Comparison of ENCODE assay signal across 8 mouse cellular contexts in genomic region chr17:74315445-74316308, GRCm38 (mm10). TPM values are rescaled to one million over a fixed set of nuclear protein-coding genes. Genes with fewer than 3 reads are reported as not detected.
DNase-seq lines count a peak whose midpoint lies in the region; ATAC-seq and TF ChIP-seq lines count a peak whose summit lies in the region.

No protein-coding gene starts in this region.

- H3K27ac ChIP-seq in left cerebral cortex, adult 2 months = peak overlapping the region; percentile 97
- peak overlapping the region; percentile 88 for H3K27ac ChIP-seq in embryonic facial prominence, embryonic 12.5 days
- peak overlapping the region; percentile 84 for H3K27ac ChIP-seq in intestine, postnatal 0 days (ENCODE audit: low read depth, low read length)
- peak overlapping the region; percentile 72 for H3K27ac ChIP-seq in neural tube, embryonic 14.5 days (ENCODE audit: low read depth, low read length)

- DNase-seq in left cerebral cortex, adult 2 months (ENCODE audit: extremely low spot score in 1 of 2, low spot score in 2 of 2) = peak in 1 of 2 experiments; percentile 16
- no peak for DNase-seq in left cerebral cortex, adult 9 months (ENCODE audit: low spot score in 2 of 2)
- DNase-seq in left cerebral cortex, adult 11 months (ENCODE audit: low spot score) = no peak
- DNase-seq in retina, postnatal 1 day = no peak
- no peak for DNase-seq in frontal cortex, postnatal 10 days (ENCODE audit: low spot score in 2 of 2)

- intact Hi-C loops in left cerebral cortex, adult 2 months (cut with DNase I) = loop anchor here (1.0 kb wide), 2 partner anchors 20 to 23 kb away; partner anchors contain the start of genes Memo1 and Spast

- H3K9me3 ChIP-seq in embryonic facial prominence, embryonic 12.5 days = no peaks in the 10 kb centered on the region
- no peaks in the 10 kb centered on the region for H3K9me3 ChIP-seq in intestine, postnatal 0 days (ENCODE audit: control insufficient read depth)
- no peaks in the 10 kb centered on the region for H3K9me3 ChIP-seq in neural tube, embryonic 14.5 days (ENCODE audit: control insufficient read depth, low read length)

- no peaks in the 10 kb centered on the region for H3K27me3 ChIP-seq in embryonic facial prominence, embryonic 12.5 days
- H3K27me3 ChIP-seq in intestine, postnatal 0 days (replicated peaks; ENCODE audit: control insufficient read depth, insufficient read depth, low read length) = no peaks in the 10 kb centered on the region
- H3K27me3 ChIP-seq in neural tube, embryonic 14.5 days (ENCODE audit: control insufficient read depth, insufficient read depth, low read length) = no peaks in the 10 kb centered on the region

- peaks cover 14% of the 10 kb centered on the region for H3K36me3 ChIP-seq in embryonic facial prominence, embryonic 12.5 days
- peaks cover 1% of the 10 kb centered on the region; the same call in 1 of the 2 replicates for H3K36me3 ChIP-seq in intestine, postnatal 0 days (ENCODE audit: control insufficient read depth, insufficient read depth)
- no peaks in the 10 kb centered on the region; the same call in 1 of the 2 replicates for H3K36me3 ChIP-seq in neural tube, embryonic 14.5 days (ENCODE audit: control insufficient read depth, insufficient read depth, low read length)

- no peak for TF ChIP-seq CTCF in left cerebral cortex, adult 2 months (IDR thresholded peaks at IDR 0.05)
- TF ChIP-seq CTCF in intestine, postnatal 0 days (IDR thresholded peaks at IDR 0.05; ENCODE audit: low read depth) = no peak

- WGBS in embryonic facial prominence, embryonic 12.5 days = under 1% methylated on average over 45 of the region's 45 CpGs
- under 1% methylated on average over 45 of the region's 45 CpGs for WGBS in intestine, postnatal 0 days
- WGBS in neural tube, embryonic 14.5 days = under 1% methylated on average over 43 of the region's 45 CpGs

- H3K4me1 ChIP-seq in embryonic facial prominence, embryonic 12.5 days = peaks cover 11% of the 10 kb centered on the region; the same call in 1 of the 2 replicates
- H3K4me1 ChIP-seq in intestine, postnatal 0 days (replicated peaks; ENCODE audit: control insufficient read depth, insufficient read depth, low read length) = no peaks in the 10 kb centered on the region
- H3K4me1 ChIP-seq in neural tube, embryonic 14.5 days (ENCODE audit: control insufficient read depth, insufficient read depth, low read length) = peaks cover 11% of the 10 kb centered on the region

- peak overlapping the region; percentile 86 for H3K4me3 ChIP-seq in left cerebral cortex, adult 2 months
- H3K4me3 ChIP-seq in embryonic facial prominence, embryonic 12.5 days = peak overlapping the region; percentile 63
- peak overlapping the region; percentile 92 for H3K4me3 ChIP-seq in intestine, postnatal 0 days (ENCODE audit: low read depth, low read length)
- H3K4me3 ChIP-seq in neural tube, embryonic 14.5 days (ENCODE audit: low read depth, low read length) = peak overlapping the region; percentile 71

- peak overlapping the region; percentile 65 for H3K4me2 ChIP-seq in embryonic facial prominence, embryonic 12.5 days (replicated peaks)
- H3K4me2 ChIP-seq in intestine, postnatal 0 days (replicated peaks; ENCODE audit: low read depth) = peak overlapping the region; percentile 79
- peak overlapping the region; percentile 84 for H3K4me2 ChIP-seq in neural tube, embryonic 14.5 days (ENCODE audit: low read depth, low read length)

- H3K9ac ChIP-seq in embryonic facial prominence, embryonic 12.5 days = peak overlapping the region; percentile 69
- H3K9ac ChIP-seq in intestine, postnatal 0 days (ENCODE audit: low read depth, low read length) = peak overlapping the region; percentile 82
- peak overlapping the region; percentile 72 for H3K9ac ChIP-seq in neural tube, embryonic 14.5 days (replicated peaks; ENCODE audit: low read depth, low read length)

- ATAC-seq in embryonic facial prominence, embryonic 12.5 days (ENCODE audit: insufficient number of reproducible peaks, insufficient read depth, low FRiP score, low TSS enrichment) = peak; percentile 79
- ATAC-seq in intestine, postnatal 0 days = no peak
- ATAC-seq in neural tube, embryonic 14.5 days (ENCODE audit: low read depth) = no peak; the same call in none of the 2 replicates

RNA-seq across cellular contexts. Expression of gene Dpy30, which starts 8.1 kb away (rescaled TPM):
- total RNA-seq in left cerebral cortex, adult 2 months (2021) = 10 to 100 TPM; 42.6 to 45.6 TPM
- polyA plus RNA-seq in embryonic facial prominence, embryonic 12.5 days (2016; fragmentation: Nextera tagmentation; extraction: Ambion mirVana) = 233 and 238 TPM in 2 replicates
- 183 and 185 TPM in 2 replicates for polyA plus RNA-seq in intestine, postnatal 0 days (2015; fragmentation: Nextera tagmentation; extraction: Ambion mirVana)
- 225 and 237 TPM in 2 replicates for polyA plus RNA-seq in neural tube, embryonic 14.5 days (2014; fragmentation: Nextera tagmentation; extraction: Ambion mirVana)

RNA-seq across cellular contexts. Expression of gene Memo1, which starts 20.4 kb away (rescaled TPM):
- total RNA-seq in left cerebral cortex, adult 2 months (2021) = 10 to 100 TPM; 43.3 to 46.9 TPM
- 77.9 and 83.7 TPM in 2 replicates for polyA plus RNA-seq in embryonic facial prominence, embryonic 12.5 days (2016; fragmentation: Nextera tagmentation; extraction: Ambion mirVana)
- 40.7 and 42.6 TPM in 2 replicates for polyA plus RNA-seq in intestine, postnatal 0 days (2015; fragmentation: Nextera tagmentation; extraction: Ambion mirVana)
- polyA plus RNA-seq in neural tube, embryonic 14.5 days (2014; fragmentation: Nextera tagmentation; extraction: Ambion mirVana) = 65.7 and 65.8 TPM in 2 replicates

RNA-seq across cellular contexts. Expression of gene Spast, which starts 23.1 kb away (rescaled TPM):
- total RNA-seq in left cerebral cortex, adult 2 months (2021) = 10 to 100 TPM; 53.4 to 55.1 TPM
- polyA plus RNA-seq in embryonic facial prominence, embryonic 12.5 days (2016; fragmentation: Nextera tagmentation; extraction: Ambion mirVana) = 28.9 and 34.5 TPM in 2 replicates
- polyA plus RNA-seq in intestine, postnatal 0 days (2015; fragmentation: Nextera tagmentation; extraction: Ambion mirVana) = 10.5 and 12.1 TPM in 2 replicates
- 48.5 and 51.5 TPM in 2 replicates for polyA plus RNA-seq in neural tube, embryonic 14.5 days (2014; fragmentation: Nextera tagmentation; extraction: Ambion mirVana)
